Mouse (Mus musculus) forebrain, embryonic 12.5 days (tissue): ENCODE data around the gene Gm11444. TPM values are rescaled to one million over a fixed set of nuclear protein-coding genes. Genes with fewer than 3 reads are reported as not detected.
A peak's percentile ranks its signal among the peaks of the same experiment; 100 is the strongest.

Experiments
- ATAC-seq: fragments of 200-750 bp; cut with Nextera tagmentation; 2 replicates; pipeline ENCODE4 v1.8.0; 2017; ENCODE audit warnings: moderate TSS enrichment; ENCODE audit not compliant: low FRiP score
- H3K27ac ChIP-seq: fragments of 300-500 bp; sonication (generic); 2 replicates; pipeline ENCODE4 v1.5.1; 2016; ENCODE audit warnings: mild to moderate bottlenecking
- H3K27me3 ChIP-seq: fragments of 300-500 bp; sonication (generic); 2 replicates; pipeline ENCODE4 v1.6.1; 2016; ENCODE audit warnings: mild to moderate bottlenecking
- H3K36me3 ChIP-seq: fragments of 300-500 bp; sonication (generic); replicated peaks from 2 replicates; pipeline ENCODE4 v1.6.1; 2016; ENCODE audit warnings: mild to moderate bottlenecking
- H3K4me1 ChIP-seq: fragments of 300-500 bp; sonication (generic); 2 replicates; pipeline ENCODE4 v1.6.1; 2016
- H3K4me2 ChIP-seq: fragments of 300-500 bp; sonication (generic); 2 replicates; pipeline ENCODE4 v1.6.1; 2016; ENCODE audit warnings: mild to moderate bottlenecking, moderate library complexity
- H3K4me3 ChIP-seq: fragments of 300-500 bp; sonication (generic); replicated peaks from 2 replicates; pipeline ENCODE4 v1.5.1; 2016; ENCODE audit warnings: mild to moderate bottlenecking
- H3K9ac ChIP-seq: fragments of 300-500 bp; sonication (generic); 2 replicates; pipeline ENCODE4 v1.6.1; 2016; ENCODE audit warnings: mild to moderate bottlenecking
- H3K9me3 ChIP-seq: fragments of 300-500 bp; sonication (generic); 2 replicates; pipeline ENCODE4 v1.6.1; 2016
- WGBS: fragments of 180-500 bp; shearing (Covaris S2); methylation state at CpG from one replicate; pipeline ENCODE4 v1.1.7; 2016; 5-methylcytosine and 5-hydroxymethylcytosine counted together
- polyA plus RNA-seq: library from polyadenylated mRNA; unstranded; fragments of >200 nt; fragmentation: Nextera tagmentation; extraction: Ambion mirVana; gene quantifications from 2 replicates; pipeline ENCODE4 v1.2.1, GENCODE M21; 2016

Gm11444 gene
- polyA plus RNA-seq, 1 experiment from 2014 or later = not detected

GRCm38 (mm10) chr11:85838424-85839257 lies 11.5 kb downstream of the Gm11444 start:
- 3% methylated on average over 20 of the region's 20 CpGs for WGBS
- H3K36me3 ChIP-seq = no peaks in the 10 kb centered on the region
- H3K9me3 ChIP-seq = no peaks in the 10 kb centered on the region
- H3K4me3 ChIP-seq = peak overlapping the region; percentile 27
- H3K4me2 ChIP-seq = peak overlapping the region; percentile 30
- peaks cover 100% of the 10 kb centered on the region for H3K27me3 ChIP-seq
- H3K27ac ChIP-seq = no peak overlapping the region
- H3K4me1 ChIP-seq = peaks cover 39% of the 10 kb centered on the region
- no peak for ATAC-seq
- no peak overlapping the region for H3K9ac ChIP-seq

DNA sequence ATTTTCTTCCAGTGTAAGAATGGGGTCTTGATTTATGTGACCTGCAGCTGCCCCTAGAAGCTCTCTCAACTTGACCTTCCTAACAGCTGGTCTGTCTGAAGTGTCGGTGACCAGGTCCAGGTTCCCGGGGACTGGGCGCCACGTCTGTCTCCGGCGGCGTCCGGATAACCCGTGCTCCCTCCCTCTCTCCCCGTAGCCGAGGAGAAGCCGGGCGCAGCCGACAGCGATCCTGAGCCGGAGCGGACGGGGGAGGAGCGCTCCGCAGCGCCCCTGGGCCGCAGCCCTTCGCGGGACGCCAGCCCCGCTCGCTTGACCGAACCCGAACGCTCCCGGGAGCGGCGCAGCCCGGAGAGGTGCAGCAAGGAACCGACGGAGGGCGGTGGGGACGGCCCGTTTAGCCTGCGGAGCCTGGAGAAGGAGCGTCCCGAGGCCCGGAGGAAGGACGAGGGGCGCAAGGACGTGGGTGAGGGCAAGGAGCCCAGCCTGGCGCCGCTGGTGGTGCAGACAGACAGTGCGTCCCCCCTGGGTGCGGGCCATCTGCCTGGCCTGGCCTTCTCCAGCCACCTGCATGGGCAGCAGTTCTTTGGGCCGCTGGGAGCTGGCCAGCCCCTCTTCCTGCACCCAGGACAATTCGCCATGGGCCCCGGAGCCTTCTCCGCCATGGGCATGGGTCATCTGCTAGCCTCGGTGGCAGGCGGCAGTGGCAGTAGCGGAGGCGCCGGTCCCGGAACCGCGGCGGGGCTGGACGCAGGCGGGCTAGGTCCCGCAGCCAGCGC lies 12.3 kb downstream of the Gm11444 start:
- H3K9me3 ChIP-seq = no peaks in the 10 kb centered on the region
- H3K4me3 ChIP-seq = peak overlapping the region; percentile 27
- peak overlapping the region; percentile 30 for H3K4me2 ChIP-seq
- H3K36me3 ChIP-seq = no peaks in the 10 kb centered on the region
- H3K4me1 ChIP-seq = peaks cover 38% of the 10 kb centered on the region
- no peak for ATAC-seq
- WGBS = under 1% methylated on average over 67 of the region's 67 CpGs
- H3K27me3 ChIP-seq = peaks cover 98% of the 10 kb centered on the region
- H3K9ac ChIP-seq = no peak overlapping the region
- 0 out of 2 replicates have a peak overlapping the region, but pooled peaks have one; percentile 31 for H3K27ac ChIP-seq

DNA sequence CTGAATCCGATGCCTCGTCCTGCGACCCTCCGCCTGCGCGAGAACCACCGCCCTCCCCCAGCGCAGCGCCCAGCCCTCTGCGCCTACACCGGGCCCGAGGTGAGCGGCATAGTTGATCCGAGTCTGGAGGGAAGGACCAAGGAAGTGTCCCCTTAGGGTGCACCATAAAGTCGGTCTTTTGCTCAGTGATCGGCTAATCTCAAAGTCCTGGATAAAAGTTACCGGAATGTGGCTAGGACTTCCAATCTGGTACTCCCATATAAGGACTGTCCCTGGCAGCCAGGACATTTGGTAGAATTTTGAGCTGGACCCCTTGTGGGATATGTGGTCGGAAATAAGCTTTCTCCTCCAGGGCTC lies 12.9 kb downstream of the Gm11444 start:
- ATAC-seq = no peak
- H3K9me3 ChIP-seq = no peaks in the 10 kb centered on the region
- H3K36me3 ChIP-seq = no peaks in the 10 kb centered on the region
- no peak overlapping the region for H3K9ac ChIP-seq
- no peak overlapping the region for H3K27ac ChIP-seq
- 2% methylated on average over 18 of the region's 18 CpGs for WGBS
- no peak overlapping the region for H3K4me2 ChIP-seq
- H3K4me3 ChIP-seq = peak overlapping the region; percentile 16
- peaks cover 38% of the 10 kb centered on the region for H3K4me1 ChIP-seq
- H3K27me3 ChIP-seq = peaks cover 98% of the 10 kb centered on the region

DNA sequence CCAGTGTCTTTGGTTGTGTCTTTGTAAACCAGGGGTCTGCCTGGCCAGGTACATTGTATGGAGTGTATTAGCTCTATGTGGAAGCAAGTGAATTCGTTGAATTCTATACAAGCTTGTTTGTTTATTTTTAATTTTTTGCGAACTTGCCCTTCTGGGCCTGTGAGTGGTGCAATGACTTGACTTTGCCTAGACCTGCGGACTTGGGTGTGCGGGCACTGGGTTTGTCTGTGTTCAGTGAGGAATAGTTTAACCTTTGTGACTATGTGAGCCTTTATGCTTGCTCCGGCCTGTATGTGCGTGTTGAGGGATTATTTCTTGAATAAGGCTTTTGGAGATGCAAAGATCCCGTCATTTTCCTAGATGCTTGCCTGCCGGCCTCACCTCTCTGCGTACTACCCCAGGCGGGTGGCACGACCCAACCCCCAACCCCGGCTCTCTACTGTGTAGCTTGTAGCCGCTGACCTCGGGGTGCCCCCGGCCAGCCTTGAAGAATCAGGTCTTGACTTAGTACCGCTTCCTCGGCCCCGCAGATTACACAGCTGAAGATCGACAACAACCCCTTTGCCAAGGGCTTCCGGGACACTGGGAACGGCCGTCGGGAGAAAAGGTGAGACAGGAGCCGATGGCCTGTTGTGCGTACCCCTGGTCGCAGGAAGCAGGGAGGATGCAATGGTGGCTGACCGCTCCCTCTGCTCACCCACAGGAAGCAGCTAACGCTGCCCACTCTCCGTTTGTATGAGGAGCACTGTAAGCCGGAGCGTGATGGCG lies 13.4 kb downstream of the Gm11444 start:
- H3K4me2 ChIP-seq = no peak overlapping the region
- H3K27me3 ChIP-seq = peaks cover 98% of the 10 kb centered on the region
- H3K27ac ChIP-seq = no peak overlapping the region
- H3K4me3 ChIP-seq = peak overlapping the region; percentile 16
- H3K9ac ChIP-seq = no peak overlapping the region
- no peaks in the 10 kb centered on the region for H3K36me3 ChIP-seq
- no peaks in the 10 kb centered on the region for H3K9me3 ChIP-seq
- 1% methylated on average over 32 of the region's 32 CpGs for WGBS
- H3K4me1 ChIP-seq = peaks cover 38% of the 10 kb centered on the region
- no peak for ATAC-seq

GRCm38 (mm10) chr11:85835753-85836522 lies 14.2 kb downstream of the Gm11444 start:
- no peak overlapping the region for H3K27ac ChIP-seq
- no peak overlapping the region for H3K9ac ChIP-seq
- 6% methylated on average over 16 of the region's 16 CpGs for WGBS
- H3K4me3 ChIP-seq = no peak overlapping the region
- ATAC-seq = no peak
- peaks cover 98% of the 10 kb centered on the region for H3K27me3 ChIP-seq
- H3K9me3 ChIP-seq = no peaks in the 10 kb centered on the region
- H3K4me2 ChIP-seq = no peak overlapping the region
- H3K36me3 ChIP-seq = no peaks in the 10 kb centered on the region
- H3K4me1 ChIP-seq = peaks cover 40% of the 10 kb centered on the region

- 1% methylated on average over 9 of the region's 9 CpGs for WGBS
- no peaks in the 10 kb centered on the region for H3K9me3 ChIP-seq
- no peak for ATAC-seq
- peaks cover 98% of the 10 kb centered on the region for H3K27me3 ChIP-seq
- no peaks in the 10 kb centered on the region for H3K36me3 ChIP-seq
- H3K9ac ChIP-seq = no peak overlapping the region
- H3K4me3 ChIP-seq = 0 out of 2 replicates have a peak overlapping the region, but pooled peaks have one; percentile 11
- H3K4me2 ChIP-seq = no peak overlapping the region
- no peak overlapping the region for H3K27ac ChIP-seq
- peaks cover 41% of the 10 kb centered on the region for H3K4me1 ChIP-seq
These were observed 15.0 kb downstream of the Gm11444 start for GRCm38 (mm10) chr11:85835001-85835752.

GRCm38 (mm10) chr11:85834386-85834931 lies 15.7 kb downstream of the Gm11444 start:
- Histone ChIP-seq H3K27me3 (peaks cover 98% of the 10 kb centered on the region), H3K27ac (no peak overlapping the region), H3K36me3 (no peaks in the 10 kb centered on the region), H3K9me3 (no peaks in the 10 kb centered on the region), H3K4me1 (peaks cover 48% of the 10 kb centered on the region), H3K4me3 (peak overlapping the region; percentile 11; the same call in 1 of the 2 replicates), H3K4me2 (no peak overlapping the region), H3K9ac (no peak overlapping the region)
- no peak for ATAC-seq
- WGBS = 3% methylated on average over 15 of the region's 17 CpGs

GRCm38 (mm10) chr11:85833761-85834385 lies 16.3 kb downstream of the Gm11444 start:
- Histone ChIP-seq H3K4me1 (peaks cover 54% of the 10 kb centered on the region), H3K4me3 (peak overlapping the region; percentile 44; the same call in 1 of the 2 replicates), H3K9ac (peak overlapping the region; percentile 12; the same call in 1 of the 2 replicates), H3K27me3 (peaks cover 98% of the 10 kb centered on the region), H3K36me3 (no peaks in the 10 kb centered on the region), H3K9me3 (no peaks in the 10 kb centered on the region), H3K4me2 (no peak overlapping the region), H3K27ac (no peak overlapping the region)
- 4% methylated on average over 11 of the region's 11 CpGs for WGBS
- no peak for ATAC-seq

GRCm38 (mm10) chr11:85833081-85833521 lies 17.0 kb downstream of the Gm11444 start:
- H3K9me3 ChIP-seq = no peaks in the 10 kb centered on the region
- H3K27me3 ChIP-seq = peaks cover 98% of the 10 kb centered on the region
- peak overlapping the region; percentile 44 for H3K4me3 ChIP-seq
- peak; percentile 18; the same call in 1 of the 2 replicates for ATAC-seq
- H3K4me2 ChIP-seq = peak overlapping the region; percentile 68
- H3K9ac ChIP-seq = peak overlapping the region; percentile 50
- peaks cover 53% of the 10 kb centered on the region for H3K4me1 ChIP-seq
- no peaks in the 10 kb centered on the region for H3K36me3 ChIP-seq
- no peak overlapping the region for H3K27ac ChIP-seq
- 1% methylated on average over 50 of the region's 54 CpGs for WGBS

GRCm38 (mm10) chr11:85832231-85832924 lies 17.8 kb downstream of the Gm11444 start, which contains the start of gene Tbx2:
TSS of gene Tbx2 (plus strand) at chr11:85832551.
- peak within 1 kb of the TSS; percentile 68 for H3K4me2 ChIP-seq
- no peak for ATAC-seq
- H3K4me3 ChIP-seq = peak within 1 kb of the TSS; percentile 44
- H3K9me3 ChIP-seq = no peaks in the 10 kb centered on the region
- H3K27me3 ChIP-seq = peaks cover 98% of the 10 kb centered on the region
- H3K27ac ChIP-seq = no peak within 1 kb of the TSS
- H3K9ac ChIP-seq = peak within 1 kb of the TSS; percentile 50
- peaks cover 47% of the 10 kb centered on the region for H3K4me1 ChIP-seq
- no peaks in the 10 kb centered on the region for H3K36me3 ChIP-seq
- WGBS = under 1% methylated on average over 46 of the region's 52 CpGs
